Mouse (Mus musculus): ENCODE data around the gene Arid3b. TPM values are rescaled to one million over a fixed set of nuclear protein-coding genes. Genes with fewer than 3 reads are reported as not detected.

Arid3b gene
- total and polyA plus RNA-seq, 3 experiments: 16.7 to 105 (median 33.4) TPM

GRCm38 (mm10) chr9:57817220-57817667 lies 19.3 kb downstream of the Arid3b start:
- dilution Hi-C loops (cut with MboI; ENCODE audit: extremely low pct_ligation_motif_present, extremely low pct_unique_long_range_greater_than_20kb, low sequenced_read_pairs): no loop called here
- H3K9me3 ChIP-seq (replicated peaks; ENCODE audit: low read length): no peaks in the 10 kb centered on the region
- peaks cover 0 to 47% of the 10 kb centered on the region in 2 experiments for H3K36me3 ChIP-seq (replicated peaks in 1 of 2; ENCODE audit: control insufficient read depth in 1 of 2, insufficient read depth in 1 of 2, low read length in 1 of 2)
- in situ Hi-C loops (cut with MboI; ENCODE audit: low pct_ligation_motif_present, low pct_unique_long_range_greater_than_20kb, low sequenced_read_pairs): loop anchor here (25.0 kb wide), 1 partner anchor 445 kb away; the partner anchor contains the start of gene Stoml1
- H3K27ac ChIP-seq (ENCODE audit: insufficient read depth, low read depth): no peak overlapping the region
- H3K4me1 ChIP-seq (ENCODE audit: control insufficient read depth in 1 of 2, insufficient read depth in 2 of 2): peaks cover 34 to 93% of the 10 kb centered on the region in 2 experiments
- H3K4me3 ChIP-seq (replicated peaks in 1 of 3; ENCODE audit: low read depth in 2 of 3, low read length in 2 of 3, poor library complexity in 1 of 3): no peak overlapping the region
- H3K9ac ChIP-seq (ENCODE audit: insufficient read depth, low read depth): no peak overlapping the region
- H3K27me3 ChIP-seq (replicated peaks): no peaks in the 10 kb centered on the region
- peaks cover 95% of the 10 kb centered on the region for H3K79me2 ChIP-seq (replicated peaks; ENCODE audit: control insufficient read depth, extremely low read depth, insufficient read depth, poor library complexity, severe bottlenecking)
- H3K4me2 ChIP-seq (ENCODE audit: insufficient read depth, low read depth, poor library complexity, severe bottlenecking): no peak overlapping the region
- TF ChIP-seq POLR2AphosphoS2 (IDR thresholded peaks at IDR 0.05; ENCODE audit: low read depth, low read length): no peak
- TF ChIP-seq NRF1 (IDR thresholded peaks at IDR 0.05; ENCODE audit: low read depth, low read length): no peak
- TF ChIP-seq JUN (IDR thresholded peaks at IDR 0.05; ENCODE audit: insufficient read depth, low read depth, low read length): no peak
- no peak for TF ChIP-seq SMC3 (IDR thresholded peaks at IDR 0.05; ENCODE audit: low read depth, low read length)
- TF ChIP-seq BHLHE40 (IDR thresholded peaks at IDR 0.05; ENCODE audit: low read depth, low read length): no peak
- TF ChIP-seq TCF12 (IDR thresholded peaks at IDR 0.05; ENCODE audit: low read depth, low read length): no peak
- no peak for TF ChIP-seq CTCF (conservative IDR thresholded peaks at IDR 0.05 in 1 of 2, IDR thresholded peaks at IDR 0.05 in 1 of 2; ENCODE audit: low read depth in 2 of 2, low read length in 2 of 2)
- no peak for TF ChIP-seq JUND (conservative IDR thresholded peaks at IDR 0.05; ENCODE audit: low read depth, low read length)
- TF ChIP-seq HCFC1 (IDR thresholded peaks at IDR 0.05; ENCODE audit: low read depth, low read length): no peak
- TF ChIP-seq ZNF384 (IDR thresholded peaks at IDR 0.05; ENCODE audit: low read depth, low read length): no peak
- no peak for TF ChIP-seq PAX5 (IDR thresholded peaks at IDR 0.05; ENCODE audit: low read length)
- TF ChIP-seq EP300 (IDR thresholded peaks at IDR 0.05; ENCODE audit: low read length): no peak
- no peak for TF ChIP-seq MAX (IDR thresholded peaks at IDR 0.05; ENCODE audit: low read length)
- no peak for TF ChIP-seq IRF4 (IDR thresholded peaks at IDR 0.05; ENCODE audit: low read depth, low read length)
- no peak for TF ChIP-seq KAT2A (IDR thresholded peaks at IDR 0.05; ENCODE audit: insufficient replicate concordance, low read length)
- no peak for TF ChIP-seq RCOR1 (conservative IDR thresholded peaks at IDR 0.05; ENCODE audit: low read depth, low read length)
- TF ChIP-seq MXI1 (IDR thresholded peaks at IDR 0.05; ENCODE audit: low read depth, low read length): no peak
- no peak for DNase-seq (ENCODE audit: extremely low read depth)

GRCm38 (mm10) chr9:57814866-57815265 lies 21.7 kb downstream of the Arid3b start:
- in situ Hi-C loops (cut with MboI; ENCODE audit: low pct_ligation_motif_present, low pct_unique_long_range_greater_than_20kb, low sequenced_read_pairs) (loop anchor here (25.0 kb wide), 1 partner anchor 447 kb away; the partner anchor contains the start of gene Stoml1), dilution Hi-C loops (cut with MboI; ENCODE audit: extremely low pct_ligation_motif_present, extremely low pct_unique_long_range_greater_than_20kb, low sequenced_read_pairs) (no loop called here)
- Histone ChIP-seq H3K4me3 (replicated peaks in 1 of 3; ENCODE audit: low read depth in 2 of 3, low read length in 2 of 3, poor library complexity in 1 of 3) (no peak overlapping the region), H3K9me3 (replicated peaks; ENCODE audit: low read length) (no peaks in the 10 kb centered on the region), H3K79me2 (replicated peaks; ENCODE audit: control insufficient read depth, extremely low read depth, insufficient read depth, poor library complexity, severe bottlenecking) (peaks cover 96% of the 10 kb centered on the region), H3K27ac (ENCODE audit: insufficient read depth, low read depth) (peak overlapping the region; percentile 68), H3K4me1 (ENCODE audit: control insufficient read depth in 1 of 2, insufficient read depth in 2 of 2) (peaks cover 34 to 99% of the 10 kb centered on the region in 2 experiments), H3K27me3 (replicated peaks) (no peaks in the 10 kb centered on the region), H3K36me3 (replicated peaks in 1 of 2; ENCODE audit: control insufficient read depth in 1 of 2, insufficient read depth in 1 of 2, low read length in 1 of 2) (peaks cover 16 to 67% of the 10 kb centered on the region in 2 experiments), H3K9ac (ENCODE audit: insufficient read depth, low read depth) (0 out of 2 replicates have a peak overlapping the region, but pooled peaks have one; percentile 30), H3K4me2 (ENCODE audit: insufficient read depth, low read depth, poor library complexity, severe bottlenecking) (peak overlapping the region; percentile 60)
- DNase-seq (ENCODE audit: extremely low read depth): no peak
- TF ChIP-seq E2F4 (IDR thresholded peaks at IDR 0.05; ENCODE audit: insufficient replicate concordance, low read depth, low read length): no peak
- TF ChIP-seq RAD21 (IDR thresholded peaks at IDR 0.05; ENCODE audit: low read depth, low read length): no peak
